Mouse (Mus musculus): ENCODE results near the gene Atp1a3. TPM values are rescaled to one million over a fixed set of nuclear protein-coding genes. Genes with fewer than 3 reads are reported as not detected.

The Atp1a3 gene
- polyA plus RNA-seq, 1 experiment: 13.9 TPM

DNA sequence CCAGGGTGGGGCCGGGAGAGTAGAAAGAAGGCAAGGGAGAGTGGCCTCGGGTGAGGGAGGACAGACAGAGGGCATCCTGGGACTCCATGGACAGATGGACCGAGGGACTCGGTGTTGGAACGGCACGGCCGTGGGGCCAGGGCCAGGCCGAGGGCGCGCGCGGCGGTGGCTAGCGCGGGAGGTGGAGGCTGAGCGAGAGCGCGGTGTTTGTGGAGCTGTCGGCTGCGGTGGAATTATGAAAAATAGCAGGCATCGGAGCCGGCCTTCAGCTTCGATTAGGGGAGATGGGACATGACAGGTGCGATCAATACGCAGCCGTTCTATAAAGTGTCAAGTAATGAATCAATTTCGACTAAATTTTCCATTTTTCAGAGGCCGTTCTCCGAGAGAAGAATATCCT is 57.0 kb downstream of the Atp1a3 start:
- Histone ChIP-seq H3K27ac (ENCODE audit: control insufficient read depth, insufficient read depth, low read depth, low read length, poor library complexity) (no peak overlapping the region), H3K4me1 (ENCODE audit: control insufficient read depth, insufficient read depth, low read length) (no peaks in the 10 kb centered on the region; the same call in 1 of the 2 replicates), H3K4me3 (replicated peaks; ENCODE audit: control insufficient read depth, low read depth, low read length) (no peak overlapping the region)
- WGBS: 5% methylated on average over 29 of the region's 29 CpGs
- no peak for TF ChIP-seq CTCF (IDR thresholded peaks at IDR 0.05; ENCODE audit: control insufficient read depth, insufficient read depth, low read length)
- no peak for TF ChIP-seq POLR2A (IDR thresholded peaks at IDR 0.05; ENCODE audit: borderline replicate concordance, control insufficient read depth, low read depth, low read length)

DNA sequence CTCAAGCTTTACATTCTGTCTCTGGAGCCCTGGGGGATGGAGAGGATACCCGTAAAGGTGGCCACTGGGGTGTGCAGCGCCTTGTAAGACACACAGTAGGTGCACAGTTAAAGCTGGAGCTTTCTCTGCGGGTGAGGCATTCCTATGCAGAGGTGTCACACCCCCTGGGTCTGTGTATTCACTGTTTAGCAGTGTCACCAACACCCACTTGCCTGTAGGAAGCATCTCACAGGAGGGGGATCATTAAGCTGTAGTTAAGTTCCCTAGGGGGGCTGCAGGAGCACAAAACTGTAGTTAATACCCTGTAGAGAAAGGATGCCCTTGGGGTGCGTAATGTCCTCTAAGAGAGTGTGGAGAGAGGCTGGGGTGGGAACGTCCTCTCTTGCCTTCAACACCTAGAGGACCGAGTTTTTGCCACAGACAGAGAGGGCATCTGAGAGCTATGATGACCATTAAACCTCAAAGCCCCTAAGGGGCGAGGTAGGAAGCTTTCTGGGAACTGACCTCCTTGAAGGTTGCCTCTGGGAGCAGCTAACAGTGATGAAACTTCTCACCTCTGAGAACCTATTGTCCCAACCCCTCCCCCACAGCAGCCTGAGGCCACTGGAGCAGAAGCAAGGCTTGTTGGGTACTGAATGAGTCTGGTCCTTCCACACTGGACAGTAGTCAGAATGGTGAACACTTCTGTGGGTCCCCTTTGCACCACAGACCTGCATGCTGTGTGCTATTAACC is 58.3 kb downstream of the Atp1a3 start:
- H3K4me3 ChIP-seq (replicated peaks; ENCODE audit: control insufficient read depth, low read depth, low read length): no peak overlapping the region
- no peak for TF ChIP-seq POLR2A (IDR thresholded peaks at IDR 0.05; ENCODE audit: borderline replicate concordance, control insufficient read depth, low read depth, low read length)
- no peak for TF ChIP-seq CTCF (IDR thresholded peaks at IDR 0.05; ENCODE audit: control insufficient read depth, insufficient read depth, low read length)
- H3K27ac ChIP-seq (ENCODE audit: control insufficient read depth, insufficient read depth, low read depth, low read length, poor library complexity): no peak overlapping the region
- no peaks in the 10 kb centered on the region; the same call in 1 of the 2 replicates for H3K4me1 ChIP-seq (ENCODE audit: control insufficient read depth, insufficient read depth, low read length)
- WGBS: 17% methylated on average over 7 of the region's 7 CpGs

DNA sequence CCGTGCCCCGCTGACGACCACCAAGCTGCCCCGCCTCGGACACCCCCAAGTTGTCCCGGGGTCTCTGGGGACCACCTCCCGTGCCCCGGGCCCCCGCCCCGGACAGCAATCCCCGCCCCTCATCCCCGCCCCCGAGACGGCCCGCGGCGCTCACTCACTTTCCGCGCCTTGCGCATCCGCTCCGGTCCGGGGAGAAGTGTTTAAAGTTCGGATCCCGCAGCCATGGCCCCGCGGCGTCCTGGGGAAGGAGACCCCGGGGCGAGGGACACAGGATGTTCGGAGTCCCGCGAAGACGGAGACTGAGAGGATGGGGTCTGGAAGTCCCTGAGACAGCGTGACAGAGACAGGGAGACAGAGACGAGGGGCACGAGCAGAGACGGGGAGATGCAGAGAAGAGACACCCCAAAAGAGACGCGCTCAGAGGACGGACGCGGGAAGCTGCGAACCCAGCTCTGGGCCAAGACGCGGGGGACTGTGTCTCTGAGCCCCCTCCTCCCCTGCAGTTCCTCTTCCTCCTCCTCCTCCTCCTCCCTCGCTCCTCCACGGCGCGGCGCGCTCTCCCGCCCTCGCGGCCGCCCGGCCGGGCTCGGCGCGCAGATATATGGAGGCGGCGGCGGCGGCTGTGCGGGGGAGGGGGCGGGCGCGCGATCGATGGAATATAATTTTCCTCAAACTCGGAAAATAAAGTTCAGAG is 61.4 kb downstream of the Atp1a3 start, which contains the start of gene Gm4881:
TSS of gene Gm4881 (minus strand) at position 238 of the 694 bp plus-strand sequence.
- Histone ChIP-seq H3K4me3 (replicated peaks; ENCODE audit: control insufficient read depth, low read depth, low read length) (no peak within 1 kb of the TSS), H3K4me1 (ENCODE audit: control insufficient read depth, insufficient read depth, low read length) (no peaks in the 10 kb centered on the region; the same call in 1 of the 2 replicates), H3K27ac (ENCODE audit: control insufficient read depth, insufficient read depth, low read depth, low read length, poor library complexity) (no peak within 1 kb of the TSS)
- TF ChIP-seq CTCF (IDR thresholded peaks at IDR 0.05; ENCODE audit: control insufficient read depth, insufficient read depth, low read length) (no peak), POLR2A (IDR thresholded peaks at IDR 0.05; ENCODE audit: borderline replicate concordance, control insufficient read depth, low read depth, low read length) (no peak)
- under 1% methylated on average over 69 of the region's 72 CpGs for WGBS

DNA sequence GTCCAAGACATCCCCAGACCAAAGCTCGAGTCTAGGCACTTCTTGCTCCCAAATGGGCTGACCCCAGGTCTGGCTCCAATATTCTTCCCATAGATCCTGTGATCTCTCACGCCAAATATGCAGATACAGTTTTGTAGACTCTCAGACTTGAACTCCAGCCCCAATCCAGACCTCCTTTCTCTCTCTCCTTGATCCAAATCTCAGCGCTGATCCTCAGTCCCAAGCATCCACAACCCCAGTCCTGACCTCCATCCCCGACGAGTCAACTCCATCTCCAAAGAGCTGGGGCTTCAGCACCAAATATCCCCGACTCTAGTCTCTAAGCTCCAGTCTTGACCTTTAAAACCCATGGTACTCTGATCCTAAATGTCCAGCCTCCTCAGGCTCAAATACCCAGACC is 62.1 kb downstream of the Atp1a3 start:
- TF ChIP-seq POLR2A (IDR thresholded peaks at IDR 0.05; ENCODE audit: borderline replicate concordance, control insufficient read depth, low read depth, low read length) (no peak), CTCF (IDR thresholded peaks at IDR 0.05; ENCODE audit: control insufficient read depth, insufficient read depth, low read length) (no peak)

DNA sequence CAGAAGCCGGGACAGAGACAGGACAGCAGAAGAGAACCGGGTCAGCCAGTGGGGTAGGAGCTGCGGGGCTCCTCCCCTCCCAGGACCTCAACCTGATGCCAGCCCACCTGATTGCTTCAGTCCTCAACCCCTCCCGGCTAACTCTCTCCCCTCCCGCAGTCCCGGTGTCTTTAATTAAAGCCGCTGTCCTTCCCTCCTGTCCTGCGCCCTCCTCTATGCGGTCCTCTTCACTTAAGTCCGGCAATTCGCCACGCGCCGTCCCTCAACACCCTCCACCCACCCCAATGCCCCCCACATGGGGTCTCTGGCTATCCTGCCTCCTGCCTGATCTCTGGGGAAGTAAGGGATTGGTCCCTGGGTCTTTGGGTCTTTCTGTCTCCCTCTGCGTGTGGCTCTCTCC is 74.1 kb downstream of the Atp1a3 start:
- H3K27ac ChIP-seq (ENCODE audit: control insufficient read depth, insufficient read depth, low read depth, low read length, poor library complexity): no peak overlapping the region
- H3K4me3 ChIP-seq (replicated peaks; ENCODE audit: control insufficient read depth, low read depth, low read length): no peak overlapping the region
- H3K4me1 ChIP-seq (ENCODE audit: control insufficient read depth, insufficient read depth, low read length): no peaks in the 10 kb centered on the region
- TF ChIP-seq POLR2A (IDR thresholded peaks at IDR 0.05; ENCODE audit: borderline replicate concordance, control insufficient read depth, low read depth, low read length): no peak
- no peak for TF ChIP-seq CTCF (IDR thresholded peaks at IDR 0.05; ENCODE audit: control insufficient read depth, insufficient read depth, low read length)
- WGBS: 7% methylated on average over 15 of the region's 15 CpGs

More for the DNA sequence above, 62.1 kb downstream of the Atp1a3 start:
- Histone ChIP-seq H3K4me1 (ENCODE audit: control insufficient read depth, insufficient read depth, low read length) (no peaks in the 10 kb centered on the region; the same call in 1 of the 2 replicates), H3K27ac (ENCODE audit: control insufficient read depth, insufficient read depth, low read depth, low read length, poor library complexity) (no peak overlapping the region), H3K4me3 (replicated peaks; ENCODE audit: control insufficient read depth, low read depth, low read length) (no peak overlapping the region)
- 9% methylated on average over 6 of the region's 6 CpGs for WGBS

DNA sequence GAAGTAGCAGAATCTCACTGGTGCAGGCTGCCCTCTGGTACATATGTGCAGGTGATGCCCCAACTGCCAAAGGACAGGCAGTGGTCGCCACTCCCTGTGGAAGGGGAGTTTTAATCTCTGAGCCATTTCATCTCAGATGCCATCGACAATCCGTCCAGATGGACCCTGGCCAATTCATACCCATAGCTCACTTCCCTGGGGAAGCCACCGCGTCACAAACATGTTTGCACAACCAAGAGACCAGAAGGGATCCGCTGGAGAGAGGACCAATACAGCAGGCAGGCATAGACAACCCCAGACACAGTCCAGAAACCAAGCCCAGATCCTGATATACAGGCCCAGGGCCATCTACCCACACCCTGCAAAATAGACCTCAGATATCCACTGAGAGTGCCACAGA is 75.3 kb downstream of the Atp1a3 start:
- WGBS: 41% methylated on average over 6 of the region's 6 CpGs
- H3K4me3 ChIP-seq (replicated peaks; ENCODE audit: control insufficient read depth, low read depth, low read length): no peak overlapping the region
- no peak for TF ChIP-seq POLR2A (IDR thresholded peaks at IDR 0.05; ENCODE audit: borderline replicate concordance, control insufficient read depth, low read depth, low read length)
- no peak for TF ChIP-seq CTCF (IDR thresholded peaks at IDR 0.05; ENCODE audit: control insufficient read depth, insufficient read depth, low read length)
- no peak overlapping the region for H3K27ac ChIP-seq (ENCODE audit: control insufficient read depth, insufficient read depth, low read depth, low read length, poor library complexity)
- H3K4me1 ChIP-seq (ENCODE audit: control insufficient read depth, insufficient read depth, low read length): no peaks in the 10 kb centered on the region

Other genes with a start within 250 kb of the Atp1a3 start
- 44.1 and 111 TPM in 2 replicates for gene Cd177, start 245.6 kb downstream of the Atp1a3 start, polyA plus RNA-seq (2011; ENCODE audit: insufficient read depth, insufficient read length, low replicate concordance, missing spikeins)
- 14.8 TPM in 1 of 2 replicates, not detected in the other for gene Ceacam10, start 228.8 kb downstream of the Atp1a3 start, polyA plus RNA-seq (2011; ENCODE audit: insufficient read depth, insufficient read length, low replicate concordance, missing spikeins)
- 43.4 TPM in 1 of 2 replicates, not detected in the other for gene Gm9844, start 143.7 kb downstream of the Atp1a3 start, polyA plus RNA-seq (2011; ENCODE audit: insufficient read depth, insufficient read length, low replicate concordance, missing spikeins)
- not detected in 2 replicates for gene Lypd4, start 136.0 kb downstream of the Atp1a3 start, polyA plus RNA-seq (2011; ENCODE audit: insufficient read depth, insufficient read length, low replicate concordance, missing spikeins)
- not detected in 2 replicates for gene Dmrtc2, start 135.9 kb downstream of the Atp1a3 start, polyA plus RNA-seq (2011; ENCODE audit: insufficient read depth, insufficient read length, low replicate concordance, missing spikeins)
- gene Rps19, start 121.6 kb downstream of the Atp1a3 start, polyA plus RNA-seq (2011; ENCODE audit: insufficient read depth, insufficient read length, low replicate concordance, missing spikeins): 866 and 1,228 TPM in 2 replicates
- 82.1 and 126 TPM in 2 replicates for gene Cd79a, start 108.6 kb downstream of the Atp1a3 start, polyA plus RNA-seq (2011; ENCODE audit: insufficient read depth, insufficient read length, low replicate concordance, missing spikeins)
- 178 and 354 TPM in 2 replicates for gene Arhgef1, start 103.0 kb downstream of the Atp1a3 start, polyA plus RNA-seq (2011; ENCODE audit: insufficient read depth, insufficient read length, low replicate concordance, missing spikeins)
- gene Gm4881, start 61.5 kb downstream of the Atp1a3 start, polyA plus RNA-seq (2011; ENCODE audit: insufficient read depth, insufficient read length, low replicate concordance, missing spikeins): not detected in 2 replicates
- gene Rabac1, start 33.2 kb downstream of the Atp1a3 start, polyA plus RNA-seq (2011; ENCODE audit: insufficient read depth, insufficient read length, low replicate concordance, missing spikeins): 31.0 and 76.4 TPM in 2 replicates
- 7.3 and 9.7 TPM in 2 replicates for gene Grik5, start 66.4 kb upstream of the Atp1a3 start, polyA plus RNA-seq (2011; ENCODE audit: insufficient read depth, insufficient read length, low replicate concordance, missing spikeins)
- gene Zfp574, start 66.6 kb upstream of the Atp1a3 start, polyA plus RNA-seq (2011; ENCODE audit: insufficient read depth, insufficient read length, low replicate concordance, missing spikeins): 8.1 and 11.3 TPM in 2 replicates
- gene Pou2f2, start 173.8 kb upstream of the Atp1a3 start, polyA plus RNA-seq (2011; ENCODE audit: insufficient read depth, insufficient read length, low replicate concordance, missing spikeins): 7.8 and 16.8 TPM in 2 replicates
- gene Dedd2, start 214.7 kb upstream of the Atp1a3 start, polyA plus RNA-seq (2011; ENCODE audit: insufficient read depth, insufficient read length, low replicate concordance, missing spikeins): 66.5 and 109 TPM in 2 replicates
- gene Zfp526, start 215.5 kb upstream of the Atp1a3 start, polyA plus RNA-seq (2011; ENCODE audit: insufficient read depth, insufficient read length, low replicate concordance, missing spikeins): 7.2 and 13.9 TPM in 2 replicates
- gene Gsk3a, start 231.9 kb upstream of the Atp1a3 start, polyA plus RNA-seq (2011; ENCODE audit: insufficient read depth, insufficient read length, low replicate concordance, missing spikeins): 53.6 and 56.8 TPM in 2 replicates
- gene Erf, start 244.8 kb upstream of the Atp1a3 start, polyA plus RNA-seq (2011; ENCODE audit: insufficient read depth, insufficient read length, low replicate concordance, missing spikeins): 6.8 and 14.6 TPM in 2 replicates

Measured in bone marrow, adult 2 months (tissue).